ENCODE assay signal across 8 mouse cellular contexts in genomic region chr11:79146331-79146767, GRCm38 (mm10). TPM values are rescaled to one million over a fixed set of nuclear protein-coding genes. Genes with fewer than 3 reads are reported as not detected.
DNase-seq lines count a peak whose midpoint lies in the region; ATAC-seq lines count a peak whose summit lies in the region.

Gene Ksr1, minus strand, starts transcription at chr11:79146407.

- peak within 1 kb of the TSS; percentile 83 for H3K4me3 ChIP-seq in hindbrain, embryonic 12.5 days

- no peaks in the 10 kb centered on the region for H3K27me3 ChIP-seq in hindbrain, embryonic 12.5 days

- H3K36me3 ChIP-seq in hindbrain, embryonic 12.5 days = no peaks in the 10 kb centered on the region

- 1% methylated on average over 39 of the region's 42 CpGs for WGBS in hindbrain, embryonic 12.5 days

- peak; percentile 96 for ATAC-seq in hindbrain, embryonic 12.5 days (ENCODE audit: low FRiP score)

- peaks cover 33% of the 10 kb centered on the region for H3K4me1 ChIP-seq in hindbrain, embryonic 12.5 days

- H3K9me3 ChIP-seq in hindbrain, embryonic 12.5 days (replicated peaks) = no peaks in the 10 kb centered on the region

- peak within 1 kb of the TSS; percentile 93 for H3K27ac ChIP-seq in hindbrain, embryonic 12.5 days

- peak; percentile 96 for DNase-seq in Muller cell, postnatal 12 days (ENCODE audit: inconsistent ontology term)
- DNase-seq in cerebellum, adult 9-11 months = peak; percentile 91
- peak; percentile 91 to 94 for DNase-seq in frontal cortex, postnatal 10 days (ENCODE audit: low spot score in 2 of 2)
- DNase-seq in layer of hippocampus, postnatal 14 days (ENCODE audit: low spot score in 2 of 2) = peak; percentile 92 to 96
- DNase-seq in lung, postnatal 14 days = peak; percentile 96
- DNase-seq in retina, adult 2 months (ENCODE audit: low read depth, low spot score) = peak; percentile 82
- peak; percentile 91 to 94 for DNase-seq in thymus, postnatal 36 days

- H3K9ac ChIP-seq in hindbrain, embryonic 12.5 days = peak within 1 kb of the TSS; percentile 89

- peak within 1 kb of the TSS; percentile 76 for H3K4me2 ChIP-seq in hindbrain, embryonic 12.5 days (replicated peaks)

RNA-seq across cellular contexts. Expression of gene Ksr1, which starts in this region (rescaled TPM):
- 3.4 and 3.5 TPM in 2 replicates for polyA plus RNA-seq in hindbrain, embryonic 12.5 days (2016; fragmentation: Nextera tagmentation; extraction: Ambion mirVana)
- total RNA-seq in layer of hippocampus, postnatal 14 days (2021) = 100 to 1,000 TPM; 154 to 158 TPM

Comparison
In these comparisons a context has a peak if more than half of its experiments do, and no peak if none do; other contexts are left out.
1. Peak in every context shown above with its lines: DNase-seq, ATAC-seq, H3K4me3 ChIP-seq and H3K27ac ChIP-seq.